Mouse (Mus musculus) liver, embryonic 14.5 days (tissue): ENCODE results near the gene Ccdc190. TPM values are rescaled to one million over a fixed set of nuclear protein-coding genes. Genes with fewer than 3 reads are reported as not detected.

Experiments used
- ATAC-seq: fragments of 200-750 bp; cut with Nextera tagmentation; 2 replicates; pipeline ENCODE4 v1.8.0; 2017; ENCODE audit warnings: moderate number of reproducible peaks, mild to moderate bottlenecking, moderate library complexity; ENCODE audit not compliant: insufficient read depth
- DNase-seq, 3 experiments: peaks; one replicate each; pipeline ENCODE4 v3.0.0-alpha.2; 2012 to 2013; ENCODE audit warnings: low read depth in 3 of 3, low spot score in 3 of 3
- H3K27ac ChIP-seq: fragments of 300-500 bp; sonication (generic); 2 replicates; pipeline ENCODE4 v1.5.1; 2014; ENCODE audit warnings: moderate library complexity, mild to moderate bottlenecking, control low read depth, inconsistent platforms
- H3K27me3 ChIP-seq: fragments of 300-500 bp; sonication (generic); 2 replicates; pipeline ENCODE4 v1.6.1; 2014; ENCODE audit warnings: mild to moderate bottlenecking, low read length, moderate library complexity; ENCODE audit not compliant: control insufficient read depth, insufficient read depth
- H3K36me3 ChIP-seq: fragments of 300-500 bp; sonication (generic); replicated peaks from 2 replicates; pipeline ENCODE4 v1.6.1; 2014; ENCODE audit warnings: low read depth; ENCODE audit not compliant: control insufficient read depth, insufficient read depth
- H3K4me1 ChIP-seq, 2 experiments: fragments of 200-500 bp in 1 of 2; fragments of 300-500 bp in 1 of 2; sonication (generic) in 1 of 2; replicated peaks; 2 replicates each; pipeline ENCODE4 v1.6.1; 2012 to 2014; ENCODE audit warnings: antibody characterized with exemption in 1 of 2, inconsistent platforms in 1 of 2, low read length in 1 of 2; ENCODE audit not compliant: control insufficient read depth in 2 of 2, insufficient read depth in 2 of 2
- H3K4me2 ChIP-seq: fragments of 300-500 bp; sonication (generic); 2 replicates; pipeline ENCODE4 v1.6.1; 2014; ENCODE audit warnings: low read depth, mild to moderate bottlenecking, control low read depth, moderate library complexity
- H3K4me3 ChIP-seq, 2 experiments: fragments of 200-500 bp in 1 of 2; fragments of 300-500 bp in 1 of 2; sonication (generic) in 1 of 2; 2 replicates each; pipeline ENCODE4 v1.5.1; 2012 to 2014; ENCODE audit warnings: low read depth in 2 of 2, low read length in 2 of 2, mild to moderate bottlenecking in 2 of 2, control low read depth in 1 of 2, inconsistent platforms in 1 of 2, moderate library complexity in 1 of 2; ENCODE audit not compliant: insufficient read depth in 1 of 2
- H3K9ac ChIP-seq: fragments of 300-500 bp; sonication (generic); replicated peaks from 2 replicates; pipeline ENCODE4 v1.6.1; 2014; ENCODE audit warnings: mild to moderate bottlenecking, control low read depth, moderate library complexity
- H3K9me3 ChIP-seq: fragments of 300-500 bp; sonication (generic); 2 replicates; pipeline ENCODE4 v1.6.1; 2016; ENCODE audit warnings: low read length, mixed read lengths; ENCODE audit not compliant: control insufficient read depth
- CTCF ChIP-seq: IDR thresholded peaks from 2 replicates; pipeline ENCODE4 v1.5.1; 2016; ENCODE audit warnings: antibody characterized with exemption, low read depth, control low read depth
- EP300 ChIP-seq: IDR thresholded peaks from 2 replicates; pipeline ENCODE4 v1.6.1; 2016; ENCODE audit warnings: antibody characterized with exemption, low read depth
- WGBS: fragments of 180-500 bp; shearing (Covaris S2); extraction: QIAGEN DNeasy Blood & Tissue Kit; methylation state at CpG from one replicate; pipeline ENCODE4 v1.1.7; 2014; ENCODE audit not compliant: insufficient replicate concordance; 5-methylcytosine and 5-hydroxymethylcytosine counted together
- polyA plus RNA-seq, 2 experiments: library from polyadenylated mRNA; depleted of rRNA in 1 of 2; stranded (reverse) in 1 of 2; unstranded in 1 of 2; fragments of >200 nt; fragmentation: Nextera tagmentation in 1 of 2; extraction: Ambion mirVana in 1 of 2; gene quantifications; 2 replicates each; pipeline versions ENCODE4 v1.2.1 to v1.2.3; 2012 to 2014

Gene Ccdc190
- polyA plus RNA-seq, 2 experiments: not detected

- Histone ChIP-seq H3K36me3 (no peaks in the 10 kb centered on the region), H3K27me3 (no peaks in the 10 kb centered on the region), H3K27ac (no peak overlapping the region), H3K4me3 (no peak overlapping the region), H3K4me1 (no peaks in the 10 kb centered on the region), H3K9ac (no peak overlapping the region), H3K9me3 (no peaks in the 10 kb centered on the region), H3K4me2 (no peak overlapping the region)
- DNase-seq (no peak), ATAC-seq (no peak)
- TF ChIP-seq CTCF (no peak), EP300 (no peak)
- WGBS: 66% methylated on average over 5 of the region's 5 CpGs
Observed at GRCm38 (mm10) chr1:169909163-169909562, 19.3 kb upstream of the Ccdc190 start.

DNA sequence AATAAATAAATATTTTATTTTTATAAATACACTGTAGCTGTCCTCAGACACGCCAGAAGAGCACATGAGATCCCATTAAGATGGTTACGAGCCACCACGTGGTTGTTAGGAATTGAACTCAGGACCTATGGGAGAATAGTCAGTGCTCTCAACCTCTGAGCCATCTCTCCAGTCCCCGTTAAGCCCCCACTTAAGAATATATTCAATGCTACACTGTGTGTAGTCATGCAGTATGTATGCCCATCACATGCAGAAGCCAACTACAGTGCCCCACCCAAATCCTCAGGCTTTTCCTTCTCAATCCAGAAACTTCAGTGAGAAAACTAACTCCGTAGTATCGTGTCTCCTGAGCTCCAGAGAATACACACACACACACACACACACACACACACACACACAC is 18.8 kb upstream of the Ccdc190 start:
- TF ChIP-seq CTCF (no peak), EP300 (no peak)
- no peaks in the 10 kb centered on the region for H3K36me3 ChIP-seq
- ATAC-seq (no peak), DNase-seq (no peak)
- H3K4me3 ChIP-seq: no peak overlapping the region
- H3K27ac ChIP-seq: no peak overlapping the region
- WGBS: 68% methylated on average over 6 of the region's 6 CpGs
- H3K27me3 ChIP-seq: no peaks in the 10 kb centered on the region
- H3K9ac ChIP-seq: no peak overlapping the region
- no peak overlapping the region for H3K4me2 ChIP-seq
- no peaks in the 10 kb centered on the region for H3K4me1 ChIP-seq
- H3K9me3 ChIP-seq: no peaks in the 10 kb centered on the region

DNA sequence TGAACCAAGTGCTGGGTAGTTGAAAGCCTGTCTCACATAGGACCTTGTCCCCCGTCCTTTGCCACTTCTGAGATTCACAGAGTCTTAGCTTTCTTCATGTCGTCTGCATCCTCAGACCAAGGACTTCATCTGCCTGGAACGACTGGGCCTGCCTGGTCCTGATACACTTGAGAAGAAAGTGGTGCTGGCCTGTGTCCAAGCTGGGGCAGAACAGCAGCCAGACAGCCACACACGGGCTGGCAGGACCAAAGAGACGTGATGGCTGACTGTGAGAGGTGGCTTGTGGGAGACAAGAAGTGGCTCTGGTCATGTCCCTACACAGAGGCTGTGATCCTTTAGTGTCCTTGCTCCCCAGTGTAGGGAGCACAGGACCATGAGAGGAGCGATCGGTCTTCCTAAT is 17.7 kb upstream of the Ccdc190 start:
- DNase-seq: no peak
- H3K27ac ChIP-seq: no peak overlapping the region
- TF ChIP-seq CTCF (no peak), EP300 (no peak)
- H3K4me3 ChIP-seq: no peak overlapping the region
- H3K27me3 ChIP-seq: no peaks in the 10 kb centered on the region
- 60% methylated on average over 7 of the region's 7 CpGs for WGBS
- H3K9ac ChIP-seq: no peak overlapping the region
- no peaks in the 10 kb centered on the region for H3K9me3 ChIP-seq
- no peak for ATAC-seq
- H3K4me1 ChIP-seq: no peaks in the 10 kb centered on the region
- no peaks in the 10 kb centered on the region for H3K36me3 ChIP-seq
- H3K4me2 ChIP-seq: no peak overlapping the region

DNA sequence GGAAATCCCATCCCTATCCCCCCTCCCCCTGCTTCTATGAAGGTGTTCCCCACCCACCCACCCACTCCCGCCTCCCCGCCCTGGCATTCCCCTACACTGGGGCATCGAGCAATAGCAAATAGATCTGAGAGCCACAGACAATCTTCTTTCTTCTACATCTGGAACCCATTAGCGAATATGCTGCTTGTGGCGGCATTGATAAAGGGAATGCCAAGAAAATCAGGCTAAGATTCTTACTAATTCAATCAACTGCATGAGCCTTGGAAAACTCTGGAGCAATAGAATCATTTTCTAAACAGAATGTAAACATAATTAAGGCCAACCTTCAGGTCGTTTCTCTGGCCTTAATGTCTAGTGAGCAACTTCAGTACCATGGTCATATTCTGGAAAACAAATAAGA is 16.9 kb upstream of the Ccdc190 start:
- WGBS: 69% methylated on average over 6 of the region's 6 CpGs

GRCm38 (mm10) chr1:169916659-169917058 is 11.8 kb upstream of the Ccdc190 start:
- no peaks in the 10 kb centered on the region for H3K9me3 ChIP-seq
- H3K4me3 ChIP-seq: no peak overlapping the region
- ATAC-seq: no peak
- TF ChIP-seq EP300 (no peak), CTCF (no peak)
- H3K27me3 ChIP-seq: no peaks in the 10 kb centered on the region; the same call in 1 of the 2 replicates
- no peak for DNase-seq
- H3K9ac ChIP-seq: no peak overlapping the region
- H3K27ac ChIP-seq: no peak overlapping the region
- no peaks in the 10 kb centered on the region for H3K4me1 ChIP-seq
- H3K36me3 ChIP-seq: no peaks in the 10 kb centered on the region
- no peak overlapping the region for H3K4me2 ChIP-seq
- WGBS: 45% methylated on average over 7 of the region's 7 CpGs

More for the DNA sequence above, 16.9 kb upstream of the Ccdc190 start:
- Histone ChIP-seq H3K9ac (no peak overlapping the region), H3K9me3 (no peaks in the 10 kb centered on the region), H3K4me1 (no peaks in the 10 kb centered on the region), H3K4me2 (no peak overlapping the region), H3K4me3 (no peak overlapping the region), H3K36me3 (no peaks in the 10 kb centered on the region), H3K27ac (no peak overlapping the region), H3K27me3 (no peaks in the 10 kb centered on the region)
- DNase-seq (no peak), ATAC-seq (no peak)
- TF ChIP-seq CTCF (no peak), EP300 (no peak)
